Mouse (Mus musculus) layer of hippocampus, adult 8-10 months (tissue): ENCODE measurements around the gene Espl1. TPM values are rescaled to one million over a fixed set of nuclear protein-coding genes. Genes with fewer than 3 reads are reported as not detected.
"Not testable (repeated sequence)": the region's sequence is repeated elsewhere in the genome, so short reads cannot be mapped to it uniquely, and the experiment has no call there.

Experiments used
- DNase-seq, 2 experiments: peaks; one replicate each; pipeline ENCODE4 v3.0.0; 2022; ENCODE audit warnings: low spot score in 2 of 2
- total RNA-seq, 4 experiments: library from RNA; stranded (reverse); gene quantifications; 2 replicates each; pipeline ENCODE4 v1.2.4; 2022

Gene Espl1
- total RNA-seq, 4 experiments from 2014 or later: 0.67 to 2.4 (median 1.1) TPM

DNA sequence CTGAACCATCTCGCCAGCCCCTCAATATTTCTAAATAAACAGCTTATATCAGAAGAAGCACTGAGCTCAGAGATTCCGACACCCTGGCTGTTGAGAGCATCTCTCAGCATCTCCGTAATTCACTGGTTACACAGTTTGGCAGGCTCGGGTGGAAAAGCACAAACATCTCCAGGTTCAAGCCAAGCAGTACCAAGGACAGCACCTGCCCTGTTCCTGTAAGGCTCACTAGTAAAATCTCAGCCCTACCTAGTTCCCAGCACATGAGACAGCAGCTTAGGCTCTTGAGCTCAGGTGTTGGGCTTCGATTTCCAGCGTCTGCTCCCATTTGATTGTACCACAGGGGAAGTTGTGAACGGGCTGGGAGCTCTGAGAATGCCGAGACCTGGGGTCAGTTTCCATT lies 39.2 kb downstream of the Espl1 start:
- no peak for DNase-seq

GRCm38 (mm10) chr15:102335925-102336324 lies 39.9 kb downstream of the Espl1 start:
- not testable (repeated sequence) for DNase-seq

DNA sequence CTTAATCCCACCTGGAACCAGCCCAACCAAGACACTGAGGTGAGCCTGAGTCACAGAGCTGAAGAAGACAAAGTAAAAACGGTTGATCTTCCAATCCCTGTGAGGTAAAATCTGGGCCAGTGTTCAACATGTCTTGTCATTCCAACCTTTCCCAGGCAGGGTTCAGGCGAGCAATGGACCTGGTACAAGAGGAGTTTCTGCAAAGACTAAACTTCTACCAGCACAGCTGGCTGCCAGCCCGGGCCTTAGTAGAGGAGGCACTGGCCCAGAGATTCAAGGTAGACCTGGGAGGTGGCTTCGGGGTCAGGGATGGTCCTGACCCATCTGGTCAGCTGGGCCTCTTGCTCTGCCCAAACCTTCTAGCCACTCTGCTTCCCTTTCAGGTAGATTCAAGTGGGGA lies 40.9 kb downstream of the Espl1 start:
- DNase-seq: no peak

- no peak for DNase-seq
Observed at GRCm38 (mm10) chr15:102339612-102340011, 43.5 kb downstream of the Espl1 start.

GRCm38 (mm10) chr15:102341580-102341979 lies 45.5 kb downstream of the Espl1 start:
- no peak for DNase-seq

- no peak for DNase-seq
Observed at GRCm38 (mm10) chr15:102344490-102344889, 48.4 kb downstream of the Espl1 start.

DNA sequence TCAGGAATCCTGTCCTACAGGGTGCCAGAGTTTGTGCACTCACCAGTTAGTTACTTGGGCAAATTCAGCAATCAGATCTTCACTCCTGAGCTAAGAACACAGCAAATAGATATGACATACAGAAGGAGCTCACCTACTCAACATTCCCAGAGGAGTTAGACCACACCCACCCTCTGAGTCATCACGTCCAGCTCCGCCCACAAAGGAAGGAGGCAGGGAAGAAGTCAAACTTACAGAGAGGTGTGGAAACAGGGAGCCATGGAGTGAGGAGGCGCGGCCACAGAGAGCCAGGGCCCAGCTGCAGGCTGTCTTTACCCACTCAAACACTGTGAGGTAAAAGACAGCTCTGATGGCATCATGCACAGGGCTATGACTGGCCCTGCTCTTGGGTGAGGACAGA lies 50.4 kb downstream of the Espl1 start:
- DNase-seq: no peak

DNA sequence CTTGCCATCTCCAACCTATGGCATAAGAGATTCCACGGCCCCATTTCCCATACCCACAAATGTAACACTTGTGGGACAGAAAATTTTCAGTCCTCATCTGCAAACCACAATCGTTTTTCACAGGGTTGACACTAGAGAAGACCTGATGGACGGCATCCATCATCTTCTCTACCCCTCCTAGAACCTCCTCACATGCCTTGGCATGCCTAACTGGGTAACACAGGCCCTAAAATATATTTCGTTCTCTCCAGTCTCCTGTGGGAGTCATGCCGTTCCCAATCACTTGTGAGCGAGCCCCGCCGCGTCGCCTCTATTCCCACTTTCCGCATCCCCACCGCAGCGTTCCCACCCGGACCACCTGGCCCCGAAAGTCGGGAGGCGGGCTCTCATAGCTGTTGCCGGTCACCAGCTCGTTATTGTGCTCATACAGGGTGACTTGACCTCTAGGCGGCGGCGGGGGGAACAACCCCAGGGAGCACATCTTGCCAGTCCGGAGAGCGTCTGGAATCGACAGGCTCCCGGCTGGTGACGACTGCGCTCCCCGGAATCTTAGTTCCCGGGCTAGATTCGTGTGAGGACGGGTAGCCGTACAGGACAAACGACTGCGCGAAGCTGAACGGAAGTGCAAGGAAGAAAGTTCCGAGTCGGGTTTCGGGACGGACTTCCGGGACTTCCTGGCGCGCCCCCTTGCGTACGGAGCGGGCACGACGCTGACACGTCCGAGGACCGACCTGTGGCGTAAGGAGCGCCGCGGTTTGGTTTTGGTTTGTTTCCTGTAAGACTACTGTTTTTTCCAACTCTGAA lies 54.3 kb downstream of the Espl1 start, which contains the start of gene Aaas:
Aaas (minus strand) TSS at position 634 of the 804 bp plus-strand sequence.
- peak; percentile 90 to 95 for DNase-seq

GRCm38 (mm10) chr15:102350942-102351291 lies 54.9 kb downstream of the Espl1 start:
- no peak for DNase-seq

DNA sequence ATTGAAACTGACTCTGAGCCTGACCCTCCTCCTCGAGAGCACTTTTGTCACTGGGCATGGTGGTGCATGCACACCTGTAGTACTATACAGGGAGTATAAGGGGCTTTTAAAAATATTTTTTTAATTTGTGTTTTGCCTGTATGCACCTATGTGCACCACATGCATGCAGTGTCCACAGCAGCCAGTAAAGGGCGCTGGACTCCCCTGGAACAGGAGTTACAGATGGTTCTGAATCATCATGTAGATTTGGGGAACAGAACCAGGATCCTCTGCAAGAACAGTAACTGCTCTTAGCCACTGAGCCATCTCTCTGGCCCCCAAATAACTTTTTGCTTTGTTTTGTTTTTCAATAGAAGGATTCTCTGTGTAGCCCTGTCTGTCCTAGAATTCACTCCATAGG lies 56.1 kb downstream of the Espl1 start:
- no peak for DNase-seq

GRCm38 (mm10) chr15:102353986-102354385 lies 57.9 kb downstream of the Espl1 start:
- no peak for DNase-seq

GRCm38 (mm10) chr15:102355134-102355870 lies 59.2 kb downstream of the Espl1 start:
- DNase-seq: peak in 1 of 2 experiments; percentile 23

DNA sequence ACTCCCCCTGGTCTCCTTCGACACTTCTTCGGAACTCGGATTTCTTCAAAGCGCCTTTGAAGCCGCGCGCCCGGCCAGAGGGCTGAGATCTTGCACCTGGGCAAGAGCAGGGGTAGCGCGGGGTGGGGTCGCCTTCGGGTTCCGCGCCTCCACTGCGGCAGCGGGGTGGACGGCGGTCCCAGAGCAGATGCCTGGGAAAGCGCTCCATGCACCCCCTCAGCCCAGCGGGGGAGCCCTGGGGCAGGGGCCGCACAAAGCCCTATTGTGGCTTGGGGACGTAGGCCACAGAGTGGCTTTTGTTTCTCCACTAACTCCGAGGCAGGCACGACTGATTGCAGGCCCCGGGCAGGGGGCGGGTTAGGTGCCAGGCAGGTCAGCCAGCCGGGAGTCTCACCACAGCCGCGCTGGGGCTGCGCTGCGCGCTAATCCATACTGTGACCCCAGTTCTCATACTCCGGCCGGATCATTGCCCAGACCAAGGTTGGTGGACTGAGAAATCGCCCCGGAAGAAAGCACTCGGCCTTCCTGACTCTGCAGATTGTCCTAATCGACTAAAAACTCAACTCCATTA lies 59.9 kb downstream of the Espl1 start:
- peak; percentile 54 to 61 for DNase-seq

DNA sequence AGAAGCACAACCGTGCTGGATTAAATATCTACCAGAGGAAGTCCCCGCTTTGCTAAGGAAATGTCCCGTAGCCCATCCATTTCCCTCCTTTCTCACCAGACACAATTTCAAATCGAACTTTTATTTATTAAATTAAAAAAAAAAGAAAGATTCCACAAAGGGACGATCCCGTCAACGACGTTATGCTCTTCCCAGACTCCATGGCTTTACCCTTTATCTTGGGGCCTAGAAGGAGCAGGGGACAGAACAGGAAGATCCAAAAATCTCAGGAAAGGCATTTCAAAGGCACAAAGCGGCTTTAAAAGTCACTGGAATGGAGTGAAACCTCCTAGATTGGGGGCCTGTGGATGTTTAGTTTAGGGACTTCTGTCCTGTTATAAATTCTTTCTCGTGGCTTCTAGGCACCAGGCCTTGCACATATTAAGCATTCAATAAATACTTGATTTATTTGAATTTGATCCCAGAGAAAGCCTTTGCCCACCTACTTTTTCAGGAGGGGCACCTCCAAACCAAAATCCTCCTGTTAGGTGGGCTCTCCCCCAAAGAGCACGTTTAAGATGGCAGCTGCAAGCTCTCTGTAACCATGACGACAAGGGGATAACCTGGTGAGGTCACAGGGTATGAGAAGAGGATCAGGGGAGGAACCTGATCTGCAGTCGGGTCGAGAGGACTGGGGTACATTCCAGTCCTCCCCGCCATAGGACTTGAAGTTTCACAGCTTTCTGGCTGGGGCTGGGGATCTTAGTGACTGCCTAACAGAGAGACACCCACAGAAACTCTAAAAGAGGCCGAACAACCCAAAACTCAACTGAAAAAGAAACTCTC lies 60.6 kb downstream of the Espl1 start:
- DNase-seq: no peak

DNA sequence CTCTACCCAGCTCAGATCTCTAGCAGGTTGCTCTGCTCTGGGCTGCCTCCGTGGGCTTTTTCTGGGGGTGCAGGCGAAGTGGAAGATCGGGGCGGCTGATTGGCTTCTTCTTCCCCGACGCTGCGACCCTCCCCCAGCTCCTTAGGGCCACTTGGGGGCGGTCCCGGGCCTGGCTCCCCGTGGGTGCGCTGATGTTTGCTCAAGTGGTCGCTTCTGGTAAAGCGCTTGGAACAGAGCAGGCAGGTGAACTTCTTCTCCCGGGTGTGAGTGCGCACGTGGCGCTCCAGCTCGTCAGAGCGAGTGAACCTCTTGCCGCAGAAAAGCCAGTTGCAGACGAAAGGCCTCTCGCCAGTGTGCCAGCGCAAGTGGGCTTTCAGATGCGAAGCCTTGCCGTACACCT lies 62.1 kb downstream of the Espl1 start:
- no peak for DNase-seq

DNA sequence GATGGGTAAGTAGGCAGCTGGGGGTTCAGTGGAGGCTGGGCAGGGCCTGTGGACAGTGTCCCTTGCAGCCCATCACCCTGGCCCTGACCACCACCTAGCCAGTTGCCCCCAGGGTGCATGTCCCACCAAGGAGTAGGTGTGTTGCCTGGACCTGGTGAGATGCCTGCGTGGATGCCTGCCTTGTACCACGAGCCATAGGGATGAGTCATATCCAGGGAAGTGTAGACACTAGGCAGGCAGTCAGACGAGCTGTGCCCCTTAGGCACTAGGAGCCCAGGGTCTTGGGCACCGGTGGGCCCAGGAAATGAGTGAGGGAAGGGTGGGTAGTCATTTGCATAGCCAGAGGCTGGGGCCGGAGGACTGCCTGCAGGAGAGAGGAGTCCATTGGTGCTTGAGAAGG lies 62.8 kb downstream of the Espl1 start:
- no peak for DNase-seq

DNA sequence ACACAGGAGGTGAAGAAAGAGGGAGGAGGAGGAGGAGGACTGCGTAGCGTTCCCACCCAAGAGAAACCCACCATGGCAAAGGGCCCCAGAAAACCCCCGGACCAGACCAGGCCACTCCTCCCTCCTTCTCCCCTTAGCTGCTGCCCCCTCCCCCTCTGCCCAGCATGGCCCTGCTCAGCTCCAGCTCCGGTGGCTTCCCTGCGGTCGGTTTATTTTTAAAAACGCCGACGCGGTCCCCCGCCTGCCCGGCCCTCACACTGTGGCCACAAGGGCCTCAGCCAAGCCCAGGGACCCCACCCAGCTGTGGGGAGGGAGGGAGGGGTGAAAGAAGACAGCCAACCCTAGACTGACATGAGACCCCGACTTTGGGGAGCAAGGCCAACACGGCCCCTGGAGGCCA lies 66.6 kb downstream of the Espl1 start:
- DNase-seq: no peak

GRCm38 (mm10) chr15:102364678-102365077 lies 68.6 kb downstream of the Espl1 start:
- no peak for DNase-seq

DNA sequence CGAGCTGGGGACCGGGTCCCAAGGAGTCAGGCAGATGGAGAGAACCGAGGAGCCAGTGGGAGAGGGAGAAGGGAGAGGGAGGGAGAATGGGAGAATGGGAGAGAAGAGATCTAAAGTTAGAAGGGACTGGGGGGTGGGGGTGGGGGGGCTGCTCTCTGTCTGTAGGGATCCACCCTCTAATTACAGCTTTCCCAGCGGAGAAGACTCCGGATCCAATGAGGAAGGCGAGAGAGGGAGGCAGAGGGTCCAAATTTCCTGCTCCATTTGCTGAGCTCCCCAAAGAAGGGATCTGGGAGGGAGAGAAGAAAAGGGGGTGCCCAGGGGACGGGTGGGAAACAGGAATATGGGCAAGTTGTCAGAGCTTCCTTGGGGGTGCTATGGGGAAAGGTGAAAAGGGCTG lies 70.2 kb downstream of the Espl1 start:
- no peak for DNase-seq

- DNase-seq: no peak
Observed at GRCm38 (mm10) chr15:102366733-102367344, 70.8 kb downstream of the Espl1 start, which contains the start of gene Sp7. Gene Sp7, minus strand, starts transcription at chr15:102367182.

GRCm38 (mm10) chr15:102369972-102370371 lies 73.9 kb downstream of the Espl1 start:
- no peak for DNase-seq
